Mouse (Mus musculus): Measurements from ENCODE around the gene Grhl1. TPM values are rescaled to one million over a fixed set of nuclear protein-coding genes. Genes with fewer than 3 reads are reported as not detected.

The Grhl1 gene
- polyA plus RNA-seq, 1 experiment from 2014 or later, result 4.0 TPM

- H3K27ac ChIP-seq (ENCODE audit: low read length), result no peak overlapping the region
- peaks cover 30% of the 10 kb centered on the region for H3K36me3 ChIP-seq (ENCODE audit: insufficient read depth, low read length)
- DNase-seq (ENCODE audit: low spot score) (no peak), ATAC-seq (no peak)
- WGBS, result 79% methylated on average over 16 of the region's 16 CpGs
- H3K27me3 ChIP-seq (replicated peaks; ENCODE audit: insufficient read depth, low read length), result no peaks in the 10 kb centered on the region
- no peak overlapping the region; the same call in 1 of the 2 replicates for H3K4me2 ChIP-seq (replicated peaks; ENCODE audit: low read depth, low read length)
- no peak for TF ChIP-seq EP300 (IDR thresholded peaks at IDR 0.05)
- no peaks in the 10 kb centered on the region for H3K9me3 ChIP-seq (ENCODE audit: low read length)
- H3K4me1 ChIP-seq (ENCODE audit: insufficient read depth, low read depth, low read length), result peaks cover 17% of the 10 kb centered on the region; the same call in 1 of the 2 replicates
- H3K4me3 ChIP-seq (ENCODE audit: low read depth, low read length), result no peak overlapping the region
- H3K9ac ChIP-seq (replicated peaks; ENCODE audit: low read depth), result no peak overlapping the region
These were observed 82.2 kb downstream of the Grhl1 start for GRCm38 (mm10) chr12:24654065-24654862.

DNA sequence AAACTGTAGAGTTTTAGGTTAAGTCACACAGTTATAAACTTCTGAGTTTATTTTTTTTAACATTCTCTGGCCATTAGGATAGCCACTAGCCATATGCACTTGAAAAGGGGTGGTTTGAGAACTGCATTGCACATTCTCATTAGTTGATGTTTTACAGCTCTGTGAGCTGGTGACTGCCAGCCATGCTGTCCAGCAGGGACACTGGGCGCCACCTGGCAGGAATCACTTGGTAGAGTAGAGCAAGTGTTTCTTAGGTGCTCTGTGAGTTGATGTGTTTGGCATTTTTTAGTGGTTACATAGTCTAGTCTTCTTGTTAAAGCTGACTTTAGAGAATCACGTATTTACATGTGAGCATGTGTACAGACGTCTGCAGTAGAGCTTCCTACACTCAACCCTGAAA is 84.4 kb downstream of the Grhl1 start:
- ATAC-seq, result no peak
- Histone ChIP-seq H3K9ac (replicated peaks; ENCODE audit: low read depth) (no peak overlapping the region), H3K27ac (ENCODE audit: low read length) (no peak overlapping the region), H3K27me3 (replicated peaks; ENCODE audit: insufficient read depth, low read length) (no peaks in the 10 kb centered on the region), H3K4me3 (ENCODE audit: low read depth, low read length) (no peak overlapping the region), H3K4me2 (replicated peaks; ENCODE audit: low read depth, low read length) (0 out of 2 replicates have a peak overlapping the region, but pooled peaks have one; percentile 3), H3K9me3 (ENCODE audit: low read length) (no peaks in the 10 kb centered on the region), H3K36me3 (ENCODE audit: insufficient read depth, low read length) (peaks cover 37% of the 10 kb centered on the region), H3K4me1 (ENCODE audit: insufficient read depth, low read depth, low read length) (peaks cover 12% of the 10 kb centered on the region; the same call in 1 of the 2 replicates)
- no peak for DNase-seq (ENCODE audit: low spot score)
- TF ChIP-seq EP300 (IDR thresholded peaks at IDR 0.05) (no peak), CTCF (IDR thresholded peaks at IDR 0.05) (peak; percentile 24; the same call in 1 of the 2 replicates)
- whole genome bisulfite sequencing, result 65% methylated on average over 3 of the region's 3 CpGs

DNA sequence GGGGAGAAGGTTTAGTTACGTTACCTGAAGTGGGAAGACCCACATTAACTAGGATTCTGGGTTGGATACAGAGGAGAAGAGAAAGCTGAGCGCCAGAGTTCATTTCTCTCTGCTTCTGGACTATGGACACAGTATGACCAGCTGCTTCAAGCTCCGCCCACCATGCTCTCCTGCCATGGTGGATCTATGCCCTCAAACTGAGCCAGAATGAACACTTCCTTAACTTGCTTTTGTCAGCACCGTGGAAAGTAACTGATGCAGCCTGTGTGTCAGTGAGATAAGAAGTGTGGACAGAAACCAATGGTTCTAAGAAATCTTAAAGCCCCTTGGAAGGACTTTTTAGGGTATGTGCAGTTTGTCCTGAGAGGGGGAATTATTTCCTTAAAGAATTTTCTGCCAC is 86.9 kb downstream of the Grhl1 start:
- no peak for TF ChIP-seq CTCF (IDR thresholded peaks at IDR 0.05)
- no peak for TF ChIP-seq EP300 (IDR thresholded peaks at IDR 0.05)
- H3K9me3 ChIP-seq (ENCODE audit: low read length), result no peaks in the 10 kb centered on the region
- ATAC-seq (no peak), DNase-seq (ENCODE audit: low spot score) (no peak)
- H3K27me3 ChIP-seq (replicated peaks; ENCODE audit: insufficient read depth, low read length), result no peaks in the 10 kb centered on the region
- WGBS, result 76% methylated on average over 4 of the region's 4 CpGs
- no peak overlapping the region for H3K27ac ChIP-seq (ENCODE audit: low read length)
- peaks cover 41% of the 10 kb centered on the region for H3K36me3 ChIP-seq (ENCODE audit: insufficient read depth, low read length)
- H3K4me1 ChIP-seq (ENCODE audit: insufficient read depth, low read depth, low read length), result 0 out of 2 replicates have a peak, but pooled peaks cover 3% of the 10 kb centered on the region
- H3K4me3 ChIP-seq (ENCODE audit: low read depth, low read length), result no peak overlapping the region
- H3K9ac ChIP-seq (replicated peaks; ENCODE audit: low read depth), result no peak overlapping the region
- H3K4me2 ChIP-seq (replicated peaks; ENCODE audit: low read depth, low read length), result no peak overlapping the region

DNA sequence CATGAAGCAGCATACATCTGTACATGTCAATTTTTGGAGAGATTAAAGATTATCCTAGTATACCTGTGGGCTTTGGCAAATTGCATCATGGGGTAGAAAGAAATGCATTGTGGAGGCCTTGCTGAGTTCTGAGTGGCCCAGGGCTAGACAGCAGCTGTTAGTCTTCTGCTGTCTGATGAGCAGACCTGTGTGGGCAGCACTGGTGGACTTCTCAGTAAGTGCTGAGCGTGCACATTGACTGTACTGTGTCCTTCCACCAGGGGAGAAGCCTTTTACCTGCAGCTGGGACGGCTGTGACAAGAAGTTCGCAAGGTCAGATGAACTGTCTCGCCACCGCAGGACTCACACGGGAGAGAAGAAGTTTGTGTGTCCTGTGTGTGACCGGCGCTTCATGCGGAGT is 87.8 kb downstream of the Grhl1 start:
- Histone ChIP-seq H3K4me1 (ENCODE audit: insufficient read depth, low read depth, low read length) (0 out of 2 replicates have a peak, but pooled peaks cover 3% of the 10 kb centered on the region), H3K27me3 (replicated peaks; ENCODE audit: insufficient read depth, low read length) (no peaks in the 10 kb centered on the region), H3K4me2 (replicated peaks; ENCODE audit: low read depth, low read length) (no peak overlapping the region), H3K27ac (ENCODE audit: low read length) (no peak overlapping the region), H3K9me3 (ENCODE audit: low read length) (no peaks in the 10 kb centered on the region), H3K4me3 (ENCODE audit: low read depth, low read length) (no peak overlapping the region), H3K9ac (replicated peaks; ENCODE audit: low read depth) (no peak overlapping the region), H3K36me3 (ENCODE audit: insufficient read depth, low read length) (peaks cover 32% of the 10 kb centered on the region)
- no peak for TF ChIP-seq EP300 (IDR thresholded peaks at IDR 0.05)
- TF ChIP-seq CTCF (IDR thresholded peaks at IDR 0.05), result no peak
- DNase-seq (ENCODE audit: low spot score), result no peak
- ATAC-seq, result no peak
- WGBS, result 86% methylated on average over 9 of the region's 9 CpGs

GRCm38 (mm10) chr12:24661100-24661499 is 89.0 kb downstream of the Grhl1 start:
- Histone ChIP-seq H3K27ac (ENCODE audit: low read length) (no peak overlapping the region), H3K36me3 (ENCODE audit: insufficient read depth, low read length) (peaks cover 21% of the 10 kb centered on the region), H3K4me2 (replicated peaks; ENCODE audit: low read depth, low read length) (no peak overlapping the region), H3K9ac (replicated peaks; ENCODE audit: low read depth) (no peak overlapping the region), H3K4me1 (ENCODE audit: insufficient read depth, low read depth, low read length) (0 out of 2 replicates have a peak, but pooled peaks cover 1% of the 10 kb centered on the region), H3K4me3 (ENCODE audit: low read depth, low read length) (no peak overlapping the region), H3K9me3 (ENCODE audit: low read length) (no peaks in the 10 kb centered on the region), H3K27me3 (replicated peaks; ENCODE audit: insufficient read depth, low read length) (no peaks in the 10 kb centered on the region)
- no peak for TF ChIP-seq CTCF (IDR thresholded peaks at IDR 0.05)
- TF ChIP-seq EP300 (IDR thresholded peaks at IDR 0.05), result no peak
- 79% methylated on average over 4 of the region's 4 CpGs for WGBS
- no peak for DNase-seq (ENCODE audit: low spot score)
- ATAC-seq, result no peak

GRCm38 (mm10) chr12:24662131-24662530 is 90.0 kb downstream of the Grhl1 start:
- Histone ChIP-seq H3K27ac (ENCODE audit: low read length) (no peak overlapping the region), H3K4me2 (replicated peaks; ENCODE audit: low read depth, low read length) (no peak overlapping the region), H3K4me1 (ENCODE audit: insufficient read depth, low read depth, low read length) (no peaks in the 10 kb centered on the region), H3K9ac (replicated peaks; ENCODE audit: low read depth) (no peak overlapping the region), H3K36me3 (ENCODE audit: insufficient read depth, low read length) (peaks cover 14% of the 10 kb centered on the region), H3K4me3 (ENCODE audit: low read depth, low read length) (no peak overlapping the region), H3K27me3 (replicated peaks; ENCODE audit: insufficient read depth, low read length) (no peaks in the 10 kb centered on the region), H3K9me3 (ENCODE audit: low read length) (no peaks in the 10 kb centered on the region)
- ATAC-seq (no peak), DNase-seq (ENCODE audit: low spot score) (no peak)
- TF ChIP-seq EP300 (IDR thresholded peaks at IDR 0.05) (no peak), CTCF (IDR thresholded peaks at IDR 0.05) (no peak)
- 89% methylated on average over 5 of the region's 5 CpGs for WGBS

Other genes with a start within 250 kb of the Grhl1 start
- gene Taf1b, start 73.9 kb upstream of the Grhl1 start, polyA plus RNA-seq (2015; fragmentation: Nextera tagmentation; extraction: Ambion mirVana), result 16.9 and 18.6 TPM in 2 replicates
- gene Klf11, start 79.0 kb downstream of the Grhl1 start, polyA plus RNA-seq (2015; fragmentation: Nextera tagmentation; extraction: Ambion mirVana), result 22.1 and 26.0 TPM in 2 replicates
- gene Cys1, start 109.5 kb downstream of the Grhl1 start, polyA plus RNA-seq (2015; fragmentation: Nextera tagmentation; extraction: Ambion mirVana), result 1.7 and 2.3 TPM in 2 replicates
- gene Rrm2, start 136.0 kb downstream of the Grhl1 start, polyA plus RNA-seq (2015; fragmentation: Nextera tagmentation; extraction: Ambion mirVana), result 16.3 and 20.7 TPM in 2 replicates

All from lung, postnatal 0 days (tissue).